Mouse (Mus musculus) ES-E14 (cell line): ENCODE data around the gene Gm884.

ENCODE experiments used
- CHD2 ChIP-seq: IDR thresholded peaks from 2 replicates; pipeline ENCODE4 v1.6.1; 2014; ENCODE audit warnings: mild to moderate bottlenecking, low read depth, low read length, inconsistent platforms
- HCFC1 ChIP-seq: IDR thresholded peaks from 2 replicates; pipeline ENCODE4 v1.6.1; 2012; ENCODE audit warnings: low read length, inconsistent platforms, borderline replicate concordance; ENCODE audit not compliant: insufficient read depth
- MAFK ChIP-seq: IDR thresholded peaks from 2 replicates; pipeline ENCODE4 v1.6.1; 2014; ENCODE audit warnings: mild to moderate bottlenecking, low read depth, low read length, inconsistent platforms; ENCODE audit not compliant: insufficient read depth
- ZC3H11A ChIP-seq: IDR thresholded peaks from 2 replicates; pipeline ENCODE4 v1.6.1; 2012; ENCODE audit warnings: low read depth, mild to moderate bottlenecking, inconsistent platforms, low read length, borderline replicate concordance

GRCm38 (mm10) chr11:103649983-103650493 lies 29.1 kb upstream of the Gm884 start:
- TF ChIP-seq CHD2 (no peak), ZC3H11A (no peak), HCFC1 (no peak), MAFK (no peak)
